Mouse (Mus musculus) embryonic facial prominence, embryonic 11.5 days (tissue): ENCODE data around the gene Tcte3. TPM values are rescaled to one million over a fixed set of nuclear protein-coding genes. Genes with fewer than 3 reads are reported as not detected.
"Not testable (repeated sequence)": the region's sequence is repeated elsewhere in the genome, so short reads cannot be mapped to it uniquely, and the experiment has no call there.

Experiments
- ATAC-seq: fragments of 200-750 bp; cut with Nextera tagmentation; replicated peaks from 2 replicates; pipeline ENCODE4 v1.8.0; 2017; ENCODE audit warnings: low read depth; ENCODE audit not compliant: insufficient number of reproducible peaks, low FRiP score, low TSS enrichment
- DNase-seq: peaks from one replicate; pipeline ENCODE4 v3.0.0-alpha.2; 2015; ENCODE audit warnings: low spot score
- H3K27ac ChIP-seq: fragments of 300-500 bp; sonication (generic); replicated peaks from 2 replicates; pipeline ENCODE4 v1.5.1; 2014; ENCODE audit warnings: mild to moderate bottlenecking, low read depth, low read length, control low read depth
- H3K27me3 ChIP-seq: fragments of 300-500 bp; sonication (generic); 2 replicates; pipeline ENCODE4 v1.6.1; 2014; ENCODE audit warnings: mild to moderate bottlenecking, low read length, moderate library complexity, mixed read lengths; ENCODE audit not compliant: control insufficient read depth, insufficient read depth
- H3K36me3 ChIP-seq: fragments of 300-500 bp; sonication (generic); replicated peaks from 2 replicates; pipeline ENCODE4 v1.6.1; 2014; ENCODE audit warnings: low read depth, mild to moderate bottlenecking, low read length, moderate library complexity, mixed read lengths; ENCODE audit not compliant: control insufficient read depth, insufficient read depth
- H3K4me1 ChIP-seq: fragments of 300-500 bp; sonication (generic); 2 replicates; pipeline ENCODE4 v1.6.1; 2014; ENCODE audit warnings: low read length, mixed read lengths; ENCODE audit not compliant: control insufficient read depth, insufficient read depth
- H3K4me2 ChIP-seq: fragments of 300-500 bp; sonication (generic); 2 replicates; pipeline ENCODE4 v1.6.1; 2014; ENCODE audit warnings: low read depth, mild to moderate bottlenecking, control low read depth, low read length, moderate library complexity
- H3K4me3 ChIP-seq: fragments of 300-500 bp; sonication (generic); 2 replicates; pipeline ENCODE4 v1.5.1; 2014; ENCODE audit warnings: low read depth, low read length, control low read depth
- H3K9ac ChIP-seq: fragments of 300-500 bp; sonication (generic); replicated peaks from 2 replicates; pipeline ENCODE4 v1.6.1; 2014; ENCODE audit warnings: mild to moderate bottlenecking, control low read depth, low read length
- H3K9me3 ChIP-seq: fragments of 300-500 bp; sonication (generic); replicated peaks from 2 replicates; pipeline ENCODE4 v1.6.1; 2016; ENCODE audit warnings: mild to moderate bottlenecking, low read length, inconsistent platforms, mixed read lengths; ENCODE audit not compliant: control insufficient read depth
- WGBS: fragments of 180-500 bp; shearing (Covaris S2); extraction: QIAGEN DNeasy Blood & Tissue Kit; methylation state at CpG from one replicate; pipeline ENCODE4 v1.1.7; 2014; 5-methylcytosine and 5-hydroxymethylcytosine counted together
- polyA plus RNA-seq: library from polyadenylated mRNA; unstranded; fragments of >200 nt; fragmentation: Nextera tagmentation; extraction: Ambion mirVana; gene quantifications from 2 replicates; pipeline ENCODE4 v1.2.1, GENCODE M21; 2014

Tcte3 gene
- polyA plus RNA-seq, result 0.52 and 1.3 TPM in 2 replicates

- not testable (repeated sequence) for H3K4me2 ChIP-seq, H3K9ac ChIP-seq, H3K4me1 ChIP-seq, H3K4me3 ChIP-seq, DNase-seq, H3K27me3 ChIP-seq, H3K36me3 ChIP-seq, H3K27ac ChIP-seq, H3K9me3 ChIP-seq
- peak; percentile 96 for ATAC-seq
- WGBS, result 2% methylated on average over 11 of the region's 56 CpGs
These were observed at the start of gene Tcte3, which contains the start of the genes Ermard and Gm3448 for GRCm38 (mm10) chr17:15041175-15041729. Gene Tcte3, minus strand, starts transcription at chr17:15041488. Gene Ermard, plus strand, starts transcription at chr17:15041208. Gene Gm3448, minus strand, starts transcription at chr17:15041537.

GRCm38 (mm10) chr17:15088591-15089001 lies 47.3 kb upstream of the Tcte3 start:
- H3K27me3 ChIP-seq, result no peaks in the 10 kb centered on the region
- H3K4me3 ChIP-seq, result no peak overlapping the region
- DNase-seq (peak; percentile 10), ATAC-seq (peak; percentile 65)
- H3K4me2 ChIP-seq, result no peak overlapping the region; the same call in 1 of the 2 replicates
- H3K9ac ChIP-seq, result no peak overlapping the region
- 8% methylated on average over 8 of the region's 8 CpGs for WGBS
- H3K36me3 ChIP-seq, result no peaks in the 10 kb centered on the region
- peaks cover 3% of the 10 kb centered on the region for H3K4me1 ChIP-seq
- H3K9me3 ChIP-seq, result no peaks in the 10 kb centered on the region
- H3K27ac ChIP-seq, result no peak overlapping the region

GRCm38 (mm10) chr17:15088166-15088565 lies 46.9 kb upstream of the Tcte3 start:
- 20% methylated on average over 2 of the region's 2 CpGs for WGBS
- no peak overlapping the region for H3K27ac ChIP-seq
- peak; percentile 23 for DNase-seq
- no peak; the same call in 1 of the 2 replicates for ATAC-seq
- H3K4me1 ChIP-seq, result peaks cover 3% of the 10 kb centered on the region
- no peaks in the 10 kb centered on the region for H3K36me3 ChIP-seq
- H3K9me3 ChIP-seq, result no peaks in the 10 kb centered on the region
- H3K9ac ChIP-seq, result no peak overlapping the region
- no peak overlapping the region; the same call in 1 of the 2 replicates for H3K4me2 ChIP-seq
- no peaks in the 10 kb centered on the region for H3K27me3 ChIP-seq
- H3K4me3 ChIP-seq, result no peak overlapping the region

- no peaks in the 10 kb centered on the region for H3K9me3 ChIP-seq
- H3K4me3 ChIP-seq, result no peak overlapping the region
- H3K4me2 ChIP-seq, result no peak overlapping the region
- H3K27ac ChIP-seq, result no peak overlapping the region
- DNase-seq, result no peak
- 73% methylated on average over 2 of the region's 2 CpGs for WGBS
- H3K9ac ChIP-seq, result no peak overlapping the region
- ATAC-seq, result no peak
- H3K27me3 ChIP-seq, result no peaks in the 10 kb centered on the region
- H3K4me1 ChIP-seq, result peaks cover 3% of the 10 kb centered on the region
- no peaks in the 10 kb centered on the region for H3K36me3 ChIP-seq
These were observed 43.7 kb upstream of the Tcte3 start for GRCm38 (mm10) chr17:15085006-15085405.

GRCm38 (mm10) chr17:15084226-15084848 lies 43.0 kb upstream of the Tcte3 start:
- Histone ChIP-seq H3K27ac (no peak overlapping the region), H3K9me3 (no peaks in the 10 kb centered on the region), H3K4me2 (no peak overlapping the region), H3K36me3 (no peaks in the 10 kb centered on the region), H3K4me3 (no peak overlapping the region), H3K4me1 (peaks cover 3% of the 10 kb centered on the region), H3K27me3 (no peaks in the 10 kb centered on the region), H3K9ac (no peak overlapping the region)
- WGBS, result 71% methylated on average over 13 of the region's 13 CpGs
- no peak; the same call in 1 of the 2 replicates for ATAC-seq
- no peak for DNase-seq

- no peaks in the 10 kb centered on the region for H3K36me3 ChIP-seq
- H3K9ac ChIP-seq, result no peak overlapping the region
- DNase-seq (no peak), ATAC-seq (no peak)
- no peak overlapping the region for H3K4me2 ChIP-seq
- no peak overlapping the region for H3K4me3 ChIP-seq
- no peaks in the 10 kb centered on the region for H3K27me3 ChIP-seq
- no peaks in the 10 kb centered on the region for H3K9me3 ChIP-seq
- 45% methylated on average over 2 of the region's 2 CpGs for whole genome bisulfite sequencing
- no peak overlapping the region for H3K27ac ChIP-seq
- H3K4me1 ChIP-seq, result no peaks in the 10 kb centered on the region
These were observed 36.2 kb upstream of the Tcte3 start for GRCm38 (mm10) chr17:15077536-15077935.

GRCm38 (mm10) chr17:15075033-15075432 lies 33.7 kb upstream of the Tcte3 start:
- no peak overlapping the region for H3K4me3 ChIP-seq
- H3K4me1 ChIP-seq, result no peaks in the 10 kb centered on the region
- no peak overlapping the region for H3K9ac ChIP-seq
- 80% methylated on average over 8 of the region's 8 CpGs for WGBS
- H3K27ac ChIP-seq, result no peak overlapping the region
- no peaks in the 10 kb centered on the region for H3K27me3 ChIP-seq
- H3K36me3 ChIP-seq, result no peaks in the 10 kb centered on the region
- ATAC-seq, result no peak
- H3K4me2 ChIP-seq, result no peak overlapping the region
- no peak for DNase-seq
- no peaks in the 10 kb centered on the region for H3K9me3 ChIP-seq

GRCm38 (mm10) chr17:15072211-15072610 lies 30.9 kb upstream of the Tcte3 start:
- no peak overlapping the region for H3K4me3 ChIP-seq
- H3K9me3 ChIP-seq, result no peaks in the 10 kb centered on the region
- H3K9ac ChIP-seq, result no peak overlapping the region
- 93% methylated on average over 2 of the region's 2 CpGs for WGBS
- no peaks in the 10 kb centered on the region for H3K4me1 ChIP-seq
- no peaks in the 10 kb centered on the region for H3K27me3 ChIP-seq
- H3K27ac ChIP-seq, result no peak overlapping the region
- ATAC-seq, result no peak
- H3K36me3 ChIP-seq, result no peaks in the 10 kb centered on the region
- H3K4me2 ChIP-seq, result no peak overlapping the region
- DNase-seq, result no peak
